Mouse (Mus musculus): ENCODE measurements around the gene Slc9a5. TPM values are rescaled to one million over a fixed set of nuclear protein-coding genes. Genes with fewer than 3 reads are reported as not detected.

Gene Slc9a5
- polyA plus RNA-seq, 1 experiment from 2014 or later: 4.1 TPM

GRCm38 (mm10) chr8:105380308-105380707 lies 31.7 kb downstream of the Slc9a5 start:
- Histone ChIP-seq H3K4me1 (ENCODE audit: control insufficient read depth, insufficient read depth, low read length) (no peaks in the 10 kb centered on the region), H3K4me3 (ENCODE audit: low read depth, low read length) (no peak overlapping the region), H3K9ac (ENCODE audit: low read length) (no peak overlapping the region), H3K4me2 (ENCODE audit: low read depth) (no peak overlapping the region), H3K27ac (ENCODE audit: low read depth, low read length) (no peak overlapping the region), H3K27me3 (ENCODE audit: control insufficient read depth, insufficient read depth, low read length) (no peaks in the 10 kb centered on the region), H3K36me3 (ENCODE audit: control insufficient read depth, insufficient read depth, low read length) (no peaks in the 10 kb centered on the region), H3K9me3 (ENCODE audit: control insufficient read depth, low read length) (no peaks in the 10 kb centered on the region)
- DNase-seq (ENCODE audit: low spot score): no peak
- no peak for ATAC-seq (ENCODE audit: insufficient read depth, low FRiP score, low TSS enrichment)
- WGBS: 88% methylated on average over 12 of the region's 12 CpGs

GRCm38 (mm10) chr8:105384070-105384469 lies 35.4 kb downstream of the Slc9a5 start:
- WGBS: 91% methylated on average over 2 of the region's 2 CpGs
- no peak for ATAC-seq (ENCODE audit: insufficient read depth, low FRiP score, low TSS enrichment)
- no peaks in the 10 kb centered on the region for H3K9me3 ChIP-seq (ENCODE audit: control insufficient read depth, low read length)

DNA sequence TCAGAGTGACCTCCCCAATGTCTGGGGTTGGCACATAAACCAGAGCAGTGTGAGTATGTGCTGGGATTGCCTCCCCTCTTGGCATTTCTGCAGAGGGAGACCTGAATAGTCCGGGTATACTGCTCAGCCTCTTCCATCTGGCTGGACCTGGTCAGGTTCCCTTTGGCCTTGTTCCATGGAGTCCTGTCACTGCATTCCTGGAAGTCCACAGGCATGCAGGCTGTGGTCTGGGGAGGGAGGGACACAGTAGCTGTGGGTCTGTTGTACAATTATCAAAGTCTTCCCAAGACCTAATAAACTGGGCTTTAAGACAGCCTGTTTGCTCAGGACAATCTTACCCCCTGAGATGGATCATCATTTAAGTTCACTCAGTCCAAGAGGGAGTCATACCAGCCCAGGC lies 38.5 kb downstream of the Slc9a5 start:
- Histone ChIP-seq H3K27me3 (ENCODE audit: control insufficient read depth, insufficient read depth, low read length) (no peaks in the 10 kb centered on the region), H3K4me3 (ENCODE audit: low read depth, low read length) (no peak overlapping the region), H3K9ac (ENCODE audit: low read length) (no peak overlapping the region), H3K36me3 (ENCODE audit: control insufficient read depth, insufficient read depth, low read length) (no peaks in the 10 kb centered on the region), H3K4me2 (ENCODE audit: low read depth) (no peak overlapping the region), H3K4me1 (ENCODE audit: control insufficient read depth, insufficient read depth, low read length) (no peaks in the 10 kb centered on the region), H3K27ac (ENCODE audit: low read depth, low read length) (no peak overlapping the region), H3K9me3 (ENCODE audit: control insufficient read depth, low read length) (no peaks in the 10 kb centered on the region)
- no peak for DNase-seq (ENCODE audit: low spot score)
- ATAC-seq (ENCODE audit: insufficient read depth, low FRiP score, low TSS enrichment): no peak
- WGBS: 76% methylated on average over 1 of the region's 1 CpGs

More at GRCm38 (mm10) chr8:105384070-105384469, 35.4 kb downstream of the Slc9a5 start:
- no peaks in the 10 kb centered on the region for H3K36me3 ChIP-seq (ENCODE audit: control insufficient read depth, insufficient read depth, low read length)
- H3K9ac ChIP-seq (ENCODE audit: low read length): no peak overlapping the region
- H3K4me1 ChIP-seq (ENCODE audit: control insufficient read depth, insufficient read depth, low read length): no peaks in the 10 kb centered on the region
- no peak overlapping the region for H3K27ac ChIP-seq (ENCODE audit: low read depth, low read length)
- H3K4me3 ChIP-seq (ENCODE audit: low read depth, low read length): no peak overlapping the region
- no peak overlapping the region for H3K4me2 ChIP-seq (ENCODE audit: low read depth)
- DNase-seq (ENCODE audit: low spot score): no peak
- H3K27me3 ChIP-seq (ENCODE audit: control insufficient read depth, insufficient read depth, low read length): no peaks in the 10 kb centered on the region

GRCm38 (mm10) chr8:105389096-105389495 lies 40.5 kb downstream of the Slc9a5 start:
- H3K27me3 ChIP-seq (ENCODE audit: control insufficient read depth, insufficient read depth, low read length): no peaks in the 10 kb centered on the region
- DNase-seq (ENCODE audit: low spot score) (no peak), ATAC-seq (ENCODE audit: insufficient read depth, low FRiP score, low TSS enrichment) (no peak)
- no peaks in the 10 kb centered on the region for H3K9me3 ChIP-seq (ENCODE audit: control insufficient read depth, low read length)
- H3K9ac ChIP-seq (ENCODE audit: low read length): no peak overlapping the region
- no peak overlapping the region for H3K4me3 ChIP-seq (ENCODE audit: low read depth, low read length)
- no peak overlapping the region for H3K27ac ChIP-seq (ENCODE audit: low read depth, low read length)
- no peak overlapping the region for H3K4me2 ChIP-seq (ENCODE audit: low read depth)
- no peaks in the 10 kb centered on the region for H3K36me3 ChIP-seq (ENCODE audit: control insufficient read depth, insufficient read depth, low read length)
- H3K4me1 ChIP-seq (ENCODE audit: control insufficient read depth, insufficient read depth, low read length): no peaks in the 10 kb centered on the region
- 90% methylated on average over 6 of the region's 6 CpGs for WGBS

- Histone ChIP-seq H3K9me3 (ENCODE audit: control insufficient read depth, low read length) (no peaks in the 10 kb centered on the region), H3K9ac (ENCODE audit: low read length) (no peak overlapping the region), H3K4me1 (ENCODE audit: control insufficient read depth, insufficient read depth, low read length) (no peaks in the 10 kb centered on the region), H3K4me2 (ENCODE audit: low read depth) (no peak overlapping the region), H3K27me3 (ENCODE audit: control insufficient read depth, insufficient read depth, low read length) (no peaks in the 10 kb centered on the region), H3K36me3 (ENCODE audit: control insufficient read depth, insufficient read depth, low read length) (no peaks in the 10 kb centered on the region), H3K27ac (ENCODE audit: low read depth, low read length) (no peak overlapping the region), H3K4me3 (ENCODE audit: low read depth, low read length) (no peak overlapping the region)
- ATAC-seq (ENCODE audit: insufficient read depth, low FRiP score, low TSS enrichment) (no peak), DNase-seq (ENCODE audit: low spot score) (no peak)
- 89% methylated on average over 12 of the region's 12 CpGs for WGBS
Observed at GRCm38 (mm10) chr8:105393089-105393787, 44.6 kb downstream of the Slc9a5 start.

DNA sequence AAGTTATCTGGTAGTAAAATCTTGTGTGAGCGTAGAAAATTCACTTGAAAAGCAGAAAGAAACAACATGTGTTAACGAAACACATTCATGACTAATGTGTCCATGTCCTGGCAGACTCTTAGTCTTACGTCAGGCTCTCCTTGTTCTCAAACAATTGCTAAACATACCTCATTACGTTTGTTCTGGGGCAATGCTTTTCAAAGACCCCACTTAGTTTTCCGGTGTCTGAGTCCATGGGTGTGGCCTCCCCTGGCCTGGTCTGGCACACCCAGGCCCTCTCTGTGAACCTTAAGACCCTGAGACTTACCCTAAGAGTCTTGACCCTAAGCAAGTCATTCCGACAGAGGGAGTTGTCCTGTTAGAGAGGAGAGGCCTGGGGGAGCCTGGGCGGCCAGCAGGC lies 45.3 kb downstream of the Slc9a5 start:
- WGBS: 60% methylated on average over 7 of the region's 7 CpGs
- H3K27me3 ChIP-seq (ENCODE audit: control insufficient read depth, insufficient read depth, low read length): no peaks in the 10 kb centered on the region
- H3K36me3 ChIP-seq (ENCODE audit: control insufficient read depth, insufficient read depth, low read length): no peaks in the 10 kb centered on the region
- H3K4me2 ChIP-seq (ENCODE audit: low read depth): no peak overlapping the region
- ATAC-seq (ENCODE audit: insufficient read depth, low FRiP score, low TSS enrichment) (no peak), DNase-seq (ENCODE audit: low spot score) (no peak)
- H3K9ac ChIP-seq (ENCODE audit: low read length): no peak overlapping the region
- H3K4me1 ChIP-seq (ENCODE audit: control insufficient read depth, insufficient read depth, low read length): no peaks in the 10 kb centered on the region
- H3K4me3 ChIP-seq (ENCODE audit: low read depth, low read length): no peak overlapping the region
- no peaks in the 10 kb centered on the region for H3K9me3 ChIP-seq (ENCODE audit: control insufficient read depth, low read length)
- no peak overlapping the region for H3K27ac ChIP-seq (ENCODE audit: low read depth, low read length)

- ATAC-seq (ENCODE audit: insufficient read depth, low FRiP score, low TSS enrichment) (no peak), DNase-seq (ENCODE audit: low spot score) (peak; percentile 32)
- Histone ChIP-seq H3K4me1 (ENCODE audit: control insufficient read depth, insufficient read depth, low read length) (no peaks in the 10 kb centered on the region), H3K27me3 (ENCODE audit: control insufficient read depth, insufficient read depth, low read length) (no peaks in the 10 kb centered on the region), H3K9ac (ENCODE audit: low read length) (no peak overlapping the region), H3K27ac (ENCODE audit: low read depth, low read length) (no peak overlapping the region), H3K36me3 (ENCODE audit: control insufficient read depth, insufficient read depth, low read length) (no peaks in the 10 kb centered on the region), H3K4me3 (ENCODE audit: low read depth, low read length) (no peak overlapping the region), H3K9me3 (ENCODE audit: control insufficient read depth, low read length) (no peaks in the 10 kb centered on the region), H3K4me2 (ENCODE audit: low read depth) (no peak overlapping the region)
- 37% methylated on average over 3 of the region's 3 CpGs for WGBS
Observed at GRCm38 (mm10) chr8:105397747-105398146, 49.1 kb downstream of the Slc9a5 start.

DNA sequence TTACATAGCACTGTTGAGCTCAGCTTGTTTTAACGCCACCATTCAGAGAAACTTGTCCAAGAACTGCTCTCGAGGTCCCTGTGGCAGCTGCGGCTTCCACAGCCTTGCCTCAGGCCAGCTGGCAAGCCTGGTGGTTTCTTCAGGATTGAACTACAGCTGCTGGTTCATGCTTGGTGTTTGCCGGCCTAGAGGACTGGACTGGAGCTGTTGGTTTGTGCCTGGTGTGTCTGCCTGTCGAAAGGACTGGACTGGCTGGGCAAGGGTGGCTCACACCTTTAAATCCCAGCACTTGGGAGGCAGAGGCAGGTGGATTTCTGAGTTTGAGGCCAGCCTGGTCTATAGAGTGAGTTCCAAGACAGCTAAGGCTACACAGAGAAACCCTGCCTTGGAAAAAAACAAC lies 51.4 kb downstream of the Slc9a5 start:
- Histone ChIP-seq H3K27ac (ENCODE audit: low read depth, low read length) (no peak overlapping the region), H3K9me3 (ENCODE audit: control insufficient read depth, low read length) (no peaks in the 10 kb centered on the region), H3K27me3 (ENCODE audit: control insufficient read depth, insufficient read depth, low read length) (no peaks in the 10 kb centered on the region), H3K4me3 (ENCODE audit: low read depth, low read length) (no peak overlapping the region), H3K4me1 (ENCODE audit: control insufficient read depth, insufficient read depth, low read length) (no peaks in the 10 kb centered on the region), H3K36me3 (ENCODE audit: control insufficient read depth, insufficient read depth, low read length) (no peaks in the 10 kb centered on the region), H3K4me2 (ENCODE audit: low read depth) (no peak overlapping the region), H3K9ac (ENCODE audit: low read length) (no peak overlapping the region)
- ATAC-seq (ENCODE audit: insufficient read depth, low FRiP score, low TSS enrichment): no peak
- DNase-seq (ENCODE audit: low spot score): no peak
- 86% methylated on average over 5 of the region's 5 CpGs for WGBS

DNA sequence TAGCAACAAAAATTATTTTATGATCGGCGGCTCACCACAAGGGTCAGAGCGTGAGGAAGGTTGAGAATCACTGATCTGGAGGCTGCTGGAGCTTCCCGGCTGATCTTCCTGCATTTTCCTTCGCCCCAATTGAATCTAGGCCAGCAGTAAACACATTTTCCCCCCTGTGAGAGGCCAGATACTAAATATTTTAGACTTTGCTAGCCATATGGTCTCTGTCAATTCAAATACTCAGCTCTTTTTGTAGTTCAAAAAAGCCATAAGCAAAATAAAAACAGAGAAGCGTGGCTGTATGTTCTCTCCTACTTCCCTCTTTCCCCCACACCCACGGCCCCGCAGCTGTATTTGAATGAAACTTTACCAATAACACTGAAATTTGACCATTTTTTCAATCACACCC lies 54.8 kb downstream of the Slc9a5 start:
- H3K9me3 ChIP-seq (ENCODE audit: control insufficient read depth, low read length): no peaks in the 10 kb centered on the region
- WGBS: 94% methylated on average over 8 of the region's 8 CpGs
- no peak overlapping the region for H3K4me2 ChIP-seq (ENCODE audit: low read depth)
- H3K36me3 ChIP-seq (ENCODE audit: control insufficient read depth, insufficient read depth, low read length): no peaks in the 10 kb centered on the region
- H3K4me1 ChIP-seq (ENCODE audit: control insufficient read depth, insufficient read depth, low read length): no peaks in the 10 kb centered on the region
- H3K27ac ChIP-seq (ENCODE audit: low read depth, low read length): no peak overlapping the region
- H3K9ac ChIP-seq (ENCODE audit: low read length): no peak overlapping the region
- H3K4me3 ChIP-seq (ENCODE audit: low read depth, low read length): no peak overlapping the region
- H3K27me3 ChIP-seq (ENCODE audit: control insufficient read depth, insufficient read depth, low read length): no peaks in the 10 kb centered on the region
- no peak for DNase-seq (ENCODE audit: low spot score)
- ATAC-seq (ENCODE audit: insufficient read depth, low FRiP score, low TSS enrichment): no peak
